ENCODE assay signal across 8 mouse cellular contexts in the genomic region with DNA sequence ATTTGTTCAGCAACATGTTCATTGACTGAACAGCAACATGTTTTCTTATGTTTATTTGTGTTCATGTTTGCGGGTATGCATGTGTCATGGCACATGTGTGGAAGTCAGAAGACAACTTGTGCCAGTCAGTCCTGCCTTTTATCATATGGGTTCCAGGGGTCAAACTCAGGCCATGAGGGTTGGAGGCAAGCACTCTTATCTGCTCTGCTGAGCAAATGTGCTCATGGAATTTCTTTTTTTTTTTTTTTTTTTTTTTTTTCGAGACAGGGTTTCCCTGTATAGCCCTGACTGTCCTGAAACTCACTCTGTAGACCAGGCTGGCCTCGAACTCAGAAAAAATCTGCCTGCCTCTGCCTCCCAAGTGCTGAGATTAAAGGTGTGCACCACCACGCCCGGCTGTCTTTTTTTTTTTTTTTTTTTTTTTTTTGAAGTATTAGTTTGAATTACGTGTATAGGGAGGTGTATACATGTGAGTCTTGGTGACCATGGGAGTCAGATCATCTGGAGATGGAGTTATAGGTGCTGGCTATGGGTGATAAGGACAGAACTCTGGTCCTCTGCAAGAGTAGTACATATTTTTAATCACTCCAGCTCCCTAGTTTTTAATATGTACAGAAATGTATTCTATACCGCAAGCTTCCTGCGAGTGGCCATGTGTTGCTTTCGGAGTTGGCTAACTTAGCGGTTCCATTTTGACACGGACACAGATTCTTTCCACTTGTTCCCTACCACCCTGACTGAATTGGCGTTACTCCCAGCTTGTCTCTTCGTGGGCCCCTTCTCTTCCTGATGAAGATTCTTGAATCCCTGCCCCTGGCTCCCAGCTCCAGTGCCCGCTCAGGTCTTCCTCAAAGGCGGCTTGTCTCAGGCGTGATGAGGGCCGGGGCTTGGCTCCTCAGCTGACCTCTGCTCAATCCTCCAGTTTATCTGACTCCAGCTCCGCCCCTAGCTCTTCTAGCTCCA. TPM values are rescaled to one million over a fixed set of nuclear protein-coding genes. Genes with fewer than 3 reads are reported as not detected.
A peak's percentile ranks its signal among the peaks of the same experiment; 100 is the strongest.
DNase-seq lines count a peak whose midpoint lies in the region; ATAC-seq and TF ChIP-seq lines count a peak whose summit lies in the region.

No protein-coding gene starts in this region.

- H3K4me2 ChIP-seq in forebrain, postnatal 0 days (ENCODE audit: low read depth): no peak overlapping the region

- no peak overlapping the region for H3K27ac ChIP-seq in testis, adult 2 months (ENCODE audit: control insufficient read depth, insufficient read depth, low read depth, low read length)
- H3K27ac ChIP-seq in limb, embryonic 10.5 days: peak overlapping the region; percentile 75; the same call in 1 of the 2 replicates
- H3K27ac ChIP-seq in forebrain, postnatal 0 days (ENCODE audit: low read depth, low read length): no peak overlapping the region

- no peaks in the 10 kb centered on the region for H3K27me3 ChIP-seq in testis, adult 2 months (ENCODE audit: control insufficient read depth, insufficient read depth, low read length)
- no peaks in the 10 kb centered on the region for H3K27me3 ChIP-seq in limb, embryonic 10.5 days (ENCODE audit: low read depth, poor library complexity, severe bottlenecking)
- H3K27me3 ChIP-seq in forebrain, postnatal 0 days (ENCODE audit: insufficient read depth, low read length): no peaks in the 10 kb centered on the region

- TF ChIP-seq CTCF in testis, adult 2 months (IDR thresholded peaks at IDR 0.05; ENCODE audit: control insufficient read depth, insufficient read depth, insufficient replicate concordance, low read depth, low read length): no peak
- TF ChIP-seq CTCF in forebrain, postnatal 0 days (IDR thresholded peaks at IDR 0.05; ENCODE audit: low read depth): no peak

- H3K9me3 ChIP-seq in limb, embryonic 10.5 days (replicated peaks): no peaks in the 10 kb centered on the region
- H3K9me3 ChIP-seq in forebrain, postnatal 0 days (ENCODE audit: low read length): no peaks in the 10 kb centered on the region

- WGBS in limb, embryonic 10.5 days: 85% methylated on average over 17 of the region's 18 CpGs
- 72% methylated on average over 18 of the region's 18 CpGs for WGBS in forebrain, postnatal 0 days

- intact Hi-C loops in gastrocnemius, postnatal 36 days (cut with DNase I): loop anchor here (2.0 kb wide), 1 partner anchor 27 kb away; the partner anchor contains the start of gene Cfl2
- intact Hi-C loops in left cerebral cortex, postnatal 14 days (cut with DNase I): no loop called here

- peaks cover 2% of the 10 kb centered on the region; the same call in 1 of the 2 replicates for H3K4me1 ChIP-seq in testis, adult 2 months (ENCODE audit: control insufficient read depth, insufficient read depth, low read length)
- H3K4me1 ChIP-seq in limb, embryonic 10.5 days: peaks cover 14% of the 10 kb centered on the region
- peaks cover 6% of the 10 kb centered on the region; the same call in 1 of the 2 replicates for H3K4me1 ChIP-seq in forebrain, postnatal 0 days (ENCODE audit: insufficient read depth)

- H3K9ac ChIP-seq in forebrain, postnatal 0 days: no peak overlapping the region

- no peak for TF ChIP-seq POLR2A in testis, adult 2 months (IDR thresholded peaks at IDR 0.05; ENCODE audit: control insufficient read depth, low read depth, low read length)

- ATAC-seq in forebrain, postnatal 0 days: no peak; the same call in 1 of the 2 replicates

- DNase-seq in gastrocnemius, adult 18-20 months (ENCODE audit: low spot score): peak; percentile 34
- no peak for DNase-seq in gastrocnemius, postnatal 36 days
- no peak for DNase-seq in testis, postnatal 10 days (ENCODE audit: low spot score)
- DNase-seq in limb, embryonic 10.5 days (ENCODE audit: low spot score): no peak
- no peak for DNase-seq in frontal cortex, postnatal 14 days (ENCODE audit: low spot score in 2 of 2)
- no peak for DNase-seq in left cerebral cortex, postnatal 14 days (ENCODE audit: low spot score in 2 of 2)
- no peak for DNase-seq in forebrain, postnatal 0 days

- peak overlapping the region; percentile 11 for H3K4me3 ChIP-seq in testis, adult 2 months (ENCODE audit: control insufficient read depth, low read depth, low read length)
- H3K4me3 ChIP-seq in limb, embryonic 10.5 days: no peak overlapping the region
- no peak overlapping the region for H3K4me3 ChIP-seq in forebrain, postnatal 0 days (ENCODE audit: low read depth, low read length)

- no peaks in the 10 kb centered on the region for H3K36me3 ChIP-seq in testis, adult 2 months (ENCODE audit: control insufficient read depth, insufficient read depth, low read length)
- no peaks in the 10 kb centered on the region for H3K36me3 ChIP-seq in limb, embryonic 10.5 days
- H3K36me3 ChIP-seq in forebrain, postnatal 0 days (ENCODE audit: insufficient read depth): no peaks in the 10 kb centered on the region

RNA-seq across cellular contexts. Expression of gene Cfl2, which starts 26.8 kb away (rescaled TPM):
- 100 to 1,000 TPM; 462 to 524 TPM for total RNA-seq in gastrocnemius, adult 18-20 months (2021)
- total RNA-seq in gastrocnemius, postnatal 36 days (2021): 100 to 1,000 TPM; 399 to 476 TPM
- polyA plus RNA-seq in testis, adult 2 months (2012; rRNA removed): 34.9 and 60.3 TPM in 2 replicates
- 149 and 151 TPM in 2 replicates for polyA plus RNA-seq in limb, embryonic 10.5 days (2016; fragmentation: Nextera tagmentation; extraction: Ambion mirVana)
- 100 to 1,000 TPM; 144 to 154 TPM for total RNA-seq in left cerebral cortex, postnatal 14 days (2021)
- 185 and 217 TPM in 2 replicates for total RNA-seq in forebrain, postnatal 0 days (2014; rRNA removed)
- 253 and 265 TPM in 2 replicates for polyA plus RNA-seq in forebrain, postnatal 0 days (2015; fragmentation: Nextera tagmentation; extraction: Ambion mirVana)

RNA-seq across cellular contexts. Expression of gene Snx6, which starts 40.4 kb away (rescaled TPM):
- total RNA-seq in gastrocnemius, adult 18-20 months (2021): 10 to 100 TPM; 17.0 to 17.6 TPM
- total RNA-seq in gastrocnemius, postnatal 36 days (2021): 10 to 100 TPM; 17.2 to 17.5 TPM
- 8.5 and 9.7 TPM in 2 replicates for polyA plus RNA-seq in testis, adult 2 months (2012; rRNA removed)
- polyA plus RNA-seq in limb, embryonic 10.5 days (2016; fragmentation: Nextera tagmentation; extraction: Ambion mirVana): 165 and 180 TPM in 2 replicates
- total RNA-seq in left cerebral cortex, postnatal 14 days (2021): 10 to 100 TPM; 49.0 to 50.5 TPM
- total RNA-seq in forebrain, postnatal 0 days (2014; rRNA removed): 104 and 111 TPM in 2 replicates
- 142 and 152 TPM in 2 replicates for polyA plus RNA-seq in forebrain, postnatal 0 days (2015; fragmentation: Nextera tagmentation; extraction: Ambion mirVana)
